Mouse (Mus musculus): ENCODE data around the gene Pls3. TPM values are rescaled to one million over a fixed set of nuclear protein-coding genes. Genes with fewer than 3 reads are reported as not detected.

Gene Pls3
- polyA plus RNA-seq (2021; fragmentation: Nextera tagmentation) = 113 and 116 TPM in 2 replicates
- long read RNA-seq, experiment 1, transcript Pls3-203 (16 exons, 3,032 nt) = minor isoform, 6 of 292 reads
- long read RNA-seq, experiment 1, transcript Pls3-204 (16 exons, 3,149 nt) = major isoform, 33 of 292 reads
- long read RNA-seq, experiment 1, partial matches to known transcripts = 59 of 292 reads
- long read RNA-seq, experiment 1, other reads (novel, unspliced or antisense) = 190 of 292 reads
- long read RNA-seq, experiment 2, transcript Pls3-204 (16 exons, 3,149 nt) = major isoform, 211 of 1,362 reads
- long read RNA-seq, experiment 2, transcript Pls3-202 (16 exons, 3,160 nt) = minor isoform, 13 of 1,362 reads
- long read RNA-seq, experiment 2, transcript Pls3-206 (16 exons, 2,000 nt) = minor isoform, 7 of 1,362 reads
- long read RNA-seq, experiment 2, partial matches to known transcripts = 35 of 1,362 reads
- long read RNA-seq, experiment 2, other reads (novel, unspliced or antisense) = 1,091 of 1,362 reads

GRCm38 (mm10) chrX:75874332-75875291 lies at the start of gene Pls3:
Gene Pls3, minus strand, starts transcription at chrX:75875182.

